Mouse (Mus musculus): ENCODE data around the gene Bpifa2. TPM values are rescaled to one million over a fixed set of nuclear protein-coding genes. Genes with fewer than 3 reads are reported as not detected.
"Not testable (repeated sequence)": the region's sequence is repeated elsewhere in the genome, so short reads cannot be mapped to it uniquely, and the experiment has no call there.

The Bpifa2 gene
- total RNA-seq (2014; fragmentation: Nextera tagmentation), result not detected in 2 replicates
- not detected in 2 replicates for total RNA-seq (2017)

- ATAC-seq (replicated peaks; ENCODE audit: low FRiP score, low TSS enrichment, poor library complexity, severe bottlenecking), result no peak
Observed at GRCm38 (mm10) chr2:154007965-154008364, at the start of gene Bpifa2. Gene Bpifa2, plus strand, starts transcription at chr2:154008265.

- no peak for ATAC-seq (replicated peaks; ENCODE audit: low FRiP score, low TSS enrichment, poor library complexity, severe bottlenecking)
Observed at GRCm38 (mm10) chr2:153962821-153963331, 45.2 kb upstream of the Bpifa2 start.

GRCm38 (mm10) chr2:153963334-153963733 lies 44.7 kb upstream of the Bpifa2 start:
- no peak for ATAC-seq (replicated peaks; ENCODE audit: low FRiP score, low TSS enrichment, poor library complexity, severe bottlenecking)

GRCm38 (mm10) chr2:153970221-153970620 lies 37.8 kb upstream of the Bpifa2 start:
- no peak for ATAC-seq (replicated peaks; ENCODE audit: low FRiP score, low TSS enrichment, poor library complexity, severe bottlenecking)

GRCm38 (mm10) chr2:153974582-153974981 lies 33.5 kb upstream of the Bpifa2 start, which contains the start of gene Bpifa6:
Gene Bpifa6, plus strand, starts transcription at chr2:153974945.
- no peak for ATAC-seq (replicated peaks; ENCODE audit: low FRiP score, low TSS enrichment, poor library complexity, severe bottlenecking)

- ATAC-seq (replicated peaks; ENCODE audit: low FRiP score, low TSS enrichment, poor library complexity, severe bottlenecking), result peak; percentile 66
Observed at GRCm38 (mm10) chr2:153995770-153996169, 12.3 kb upstream of the Bpifa2 start.

GRCm38 (mm10) chr2:154000501-154000900 lies 7.6 kb upstream of the Bpifa2 start:
- ATAC-seq (replicated peaks; ENCODE audit: low FRiP score, low TSS enrichment, poor library complexity, severe bottlenecking), result no peak

GRCm38 (mm10) chr2:154001056-154001455 lies 7.0 kb upstream of the Bpifa2 start:
- no peak for ATAC-seq (replicated peaks; ENCODE audit: low FRiP score, low TSS enrichment, poor library complexity, severe bottlenecking)

GRCm38 (mm10) chr2:154004456-154004855 lies 3.6 kb upstream of the Bpifa2 start:
- ATAC-seq (replicated peaks; ENCODE audit: low FRiP score, low TSS enrichment, poor library complexity, severe bottlenecking), result no peak

GRCm38 (mm10) chr2:154005094-154005493 lies 3.0 kb upstream of the Bpifa2 start:
- no peak for ATAC-seq (replicated peaks; ENCODE audit: low FRiP score, low TSS enrichment, poor library complexity, severe bottlenecking)

GRCm38 (mm10) chr2:154005734-154006133 lies 2.3 kb upstream of the Bpifa2 start:
- ATAC-seq (replicated peaks; ENCODE audit: low FRiP score, low TSS enrichment, poor library complexity, severe bottlenecking), result no peak

- ATAC-seq (replicated peaks; ENCODE audit: low FRiP score, low TSS enrichment, poor library complexity, severe bottlenecking), result no peak
Observed at GRCm38 (mm10) chr2:154006331-154006730, 1.7 kb upstream of the Bpifa2 start.

- ATAC-seq (replicated peaks; ENCODE audit: low FRiP score, low TSS enrichment, poor library complexity, severe bottlenecking), result no peak
Observed at GRCm38 (mm10) chr2:154007381-154007780, 684 bp upstream of the Bpifa2 start.

- no peak for ATAC-seq (replicated peaks; ENCODE audit: low FRiP score, low TSS enrichment, poor library complexity, severe bottlenecking)
Observed at GRCm38 (mm10) chr2:154017990-154018389, 9.9 kb downstream of the Bpifa2 start.

- ATAC-seq (replicated peaks; ENCODE audit: low FRiP score, low TSS enrichment, poor library complexity, severe bottlenecking), result not testable (repeated sequence)
Observed at GRCm38 (mm10) chr2:154024676-154025075, 16.6 kb downstream of the Bpifa2 start.

- peak; percentile 83 for ATAC-seq (replicated peaks; ENCODE audit: low FRiP score, low TSS enrichment, poor library complexity, severe bottlenecking)
Observed at GRCm38 (mm10) chr2:154038932-154039331, 30.9 kb downstream of the Bpifa2 start.

GRCm38 (mm10) chr2:154044743-154045142 lies 36.7 kb downstream of the Bpifa2 start:
- no peak for ATAC-seq (replicated peaks; ENCODE audit: low FRiP score, low TSS enrichment, poor library complexity, severe bottlenecking)

GRCm38 (mm10) chr2:154058690-154059089 lies 50.6 kb downstream of the Bpifa2 start:
- ATAC-seq (replicated peaks; ENCODE audit: low FRiP score, low TSS enrichment, poor library complexity, severe bottlenecking), result no peak
